Mouse (Mus musculus) WW6 (cell line): ENCODE data around the gene H2-Eb1.

Experiments used
- DNase-seq: peaks from one replicate; pipeline ENCODE4 v3.0.0-alpha.2; 2013; ENCODE audit warnings: low read depth, low spot score

The H2-Eb1 gene

GRCm38 (mm10) chr17:34315512-34315911 is 9.8 kb downstream of the H2-Eb1 start:
- no peak for DNase-seq

GRCm38 (mm10) chr17:34316697-34317096 is 11.0 kb downstream of the H2-Eb1 start:
- no peak for DNase-seq

- DNase-seq, result no peak
Measured at GRCm38 (mm10) chr17:34317275-34317674, 11.6 kb downstream of the H2-Eb1 start.

GRCm38 (mm10) chr17:34325436-34325835 is 19.8 kb downstream of the H2-Eb1 start, which contains the start of gene H2-Eb2:
Gene H2-Eb2 (plus strand): TSS chr17:34325665.
- DNase-seq, result no peak

- DNase-seq, result no peak
Measured at GRCm38 (mm10) chr17:34326373-34326772, 20.7 kb downstream of the H2-Eb1 start.

GRCm38 (mm10) chr17:34329807-34330206 is 24.1 kb downstream of the H2-Eb1 start:
- DNase-seq, result no peak

- no peak for DNase-seq
Measured at GRCm38 (mm10) chr17:34331200-34331599, 25.5 kb downstream of the H2-Eb1 start.

GRCm38 (mm10) chr17:34340619-34341402 is 35.1 kb downstream of the H2-Eb1 start:
- no peak for DNase-seq

- no peak for DNase-seq
Measured at GRCm38 (mm10) chr17:34344882-34345281, 39.2 kb downstream of the H2-Eb1 start.

GRCm38 (mm10) chr17:34345486-34345885 is 39.8 kb downstream of the H2-Eb1 start:
- DNase-seq, result no peak

GRCm38 (mm10) chr17:34346041-34346440 is 40.4 kb downstream of the H2-Eb1 start:
- no peak for DNase-seq

GRCm38 (mm10) chr17:34347606-34348308 is 42.1 kb downstream of the H2-Eb1 start:
- DNase-seq, result no peak

GRCm38 (mm10) chr17:34349429-34349828 is 43.8 kb downstream of the H2-Eb1 start:
- DNase-seq, result peak; percentile 56

GRCm38 (mm10) chr17:34354539-34354938 is 48.9 kb downstream of the H2-Eb1 start, which contains the start of gene Btnl2:
Gene Btnl2 (plus strand): TSS chr17:34354822.
- DNase-seq, result no peak

- DNase-seq, result no peak
Measured at GRCm38 (mm10) chr17:34354940-34355339, 49.3 kb downstream of the H2-Eb1 start.

GRCm38 (mm10) chr17:34362954-34363546 is 57.4 kb downstream of the H2-Eb1 start:
- DNase-seq, result no peak

- no peak for DNase-seq
Measured at GRCm38 (mm10) chr17:34363676-34364310, 58.1 kb downstream of the H2-Eb1 start.

GRCm38 (mm10) chr17:34365031-34365430 is 59.4 kb downstream of the H2-Eb1 start:
- no peak for DNase-seq
